Mouse (Mus musculus): ENCODE results near the gene Agxt. TPM values are rescaled to one million over a fixed set of nuclear protein-coding genes. Genes with fewer than 3 reads are reported as not detected.

Agxt gene
- not detected in 2 replicates for polyA plus RNA-seq (2014; fragmentation: Nextera tagmentation; extraction: Ambion mirVana)

GRCm38 (mm10) chr1:93135036-93135526 is at the start of gene Agxt:
Gene Agxt, plus strand, starts transcription at chr1:93135240.
- H3K27me3 ChIP-seq (replicated peaks; ENCODE audit: control insufficient read depth, insufficient read depth, low read length): no peaks in the 10 kb centered on the region
- no peaks in the 10 kb centered on the region for H3K36me3 ChIP-seq (ENCODE audit: control insufficient read depth, insufficient read depth, low read length)
- no peak within 1 kb of the TSS for H3K4me3 ChIP-seq (ENCODE audit: low read depth, low read length)
- DNase-seq (ENCODE audit: low spot score): no peak
- ATAC-seq (ENCODE audit: low read depth): no peak
- WGBS: 81% methylated on average over 12 of the region's 12 CpGs
- H3K9ac ChIP-seq (ENCODE audit: low read depth, low read length): no peak within 1 kb of the TSS
- no peak within 1 kb of the TSS for H3K4me2 ChIP-seq (ENCODE audit: low read depth, low read length)
- H3K27ac ChIP-seq (replicated peaks; ENCODE audit: low read depth, low read length): no peak within 1 kb of the TSS
- H3K9me3 ChIP-seq (ENCODE audit: control insufficient read depth, low read length): no peaks in the 10 kb centered on the region
- no peaks in the 10 kb centered on the region for H3K4me1 ChIP-seq (ENCODE audit: control insufficient read depth, insufficient read depth, low read length)

- DNase-seq (ENCODE audit: low spot score) (no peak), ATAC-seq (ENCODE audit: low read depth) (no peak)
- 87% methylated on average over 3 of the region's 3 CpGs for WGBS
- Histone ChIP-seq H3K36me3 (ENCODE audit: control insufficient read depth, insufficient read depth, low read length) (no peaks in the 10 kb centered on the region), H3K9ac (ENCODE audit: low read depth, low read length) (no peak overlapping the region), H3K4me2 (ENCODE audit: low read depth, low read length) (no peak overlapping the region), H3K4me3 (ENCODE audit: low read depth, low read length) (no peak overlapping the region), H3K27me3 (replicated peaks; ENCODE audit: control insufficient read depth, insufficient read depth, low read length) (no peaks in the 10 kb centered on the region), H3K9me3 (ENCODE audit: control insufficient read depth, low read length) (no peaks in the 10 kb centered on the region), H3K4me1 (ENCODE audit: control insufficient read depth, insufficient read depth, low read length) (no peaks in the 10 kb centered on the region), H3K27ac (replicated peaks; ENCODE audit: low read depth, low read length) (no peak overlapping the region)
These were observed 42.5 kb upstream of the Agxt start for GRCm38 (mm10) chr1:93092582-93092981.

DNA sequence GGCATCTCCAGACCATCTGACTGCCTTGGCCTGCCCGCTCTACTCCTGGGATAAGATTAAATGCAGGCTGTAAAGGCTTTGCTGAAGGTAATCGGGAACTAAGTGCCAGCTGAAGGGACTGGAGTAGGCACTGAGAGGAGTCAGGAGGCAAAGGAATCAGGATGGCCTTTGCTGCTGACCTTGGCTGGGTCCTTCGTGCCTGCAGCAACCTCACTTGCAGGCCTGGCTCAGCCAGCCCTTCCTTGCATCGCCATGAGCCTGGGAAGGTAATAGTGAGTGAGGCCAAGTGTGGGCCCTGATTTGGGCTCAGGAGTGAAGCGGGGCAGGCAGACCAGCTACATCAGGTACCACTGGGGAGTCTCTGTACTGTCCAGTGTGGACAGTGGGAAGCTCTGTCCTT is 36.1 kb upstream of the Agxt start:
- no peak overlapping the region for H3K4me2 ChIP-seq (ENCODE audit: low read depth, low read length)
- H3K36me3 ChIP-seq (ENCODE audit: control insufficient read depth, insufficient read depth, low read length): no peaks in the 10 kb centered on the region
- H3K9me3 ChIP-seq (ENCODE audit: control insufficient read depth, low read length): no peaks in the 10 kb centered on the region
- peaks cover 10% of the 10 kb centered on the region for H3K4me1 ChIP-seq (ENCODE audit: control insufficient read depth, insufficient read depth, low read length)
- no peak for DNase-seq (ENCODE audit: low spot score)
- H3K27ac ChIP-seq (replicated peaks; ENCODE audit: low read depth, low read length): no peak overlapping the region
- no peak for ATAC-seq (ENCODE audit: low read depth)
- WGBS: 81% methylated on average over 5 of the region's 5 CpGs
- H3K9ac ChIP-seq (ENCODE audit: low read depth, low read length): no peak overlapping the region
- H3K4me3 ChIP-seq (ENCODE audit: low read depth, low read length): no peak overlapping the region
- peaks cover 39% of the 10 kb centered on the region for H3K27me3 ChIP-seq (replicated peaks; ENCODE audit: control insufficient read depth, insufficient read depth, low read length)

GRCm38 (mm10) chr1:93100243-93100575 is 34.8 kb upstream of the Agxt start:
- Histone ChIP-seq H3K4me1 (ENCODE audit: control insufficient read depth, insufficient read depth, low read length) (peaks cover 10% of the 10 kb centered on the region), H3K4me3 (ENCODE audit: low read depth, low read length) (peak overlapping the region; percentile 48), H3K9me3 (ENCODE audit: control insufficient read depth, low read length) (no peaks in the 10 kb centered on the region), H3K27me3 (replicated peaks; ENCODE audit: control insufficient read depth, insufficient read depth, low read length) (peaks cover 39% of the 10 kb centered on the region), H3K9ac (ENCODE audit: low read depth, low read length) (peak overlapping the region; percentile 62), H3K27ac (replicated peaks; ENCODE audit: low read depth, low read length) (no peak overlapping the region), H3K4me2 (ENCODE audit: low read depth, low read length) (peak overlapping the region; percentile 82), H3K36me3 (ENCODE audit: control insufficient read depth, insufficient read depth, low read length) (no peaks in the 10 kb centered on the region)
- WGBS: 3% methylated on average over 18 of the region's 18 CpGs
- ATAC-seq (ENCODE audit: low read depth) (no peak), DNase-seq (ENCODE audit: low spot score) (no peak)

DNA sequence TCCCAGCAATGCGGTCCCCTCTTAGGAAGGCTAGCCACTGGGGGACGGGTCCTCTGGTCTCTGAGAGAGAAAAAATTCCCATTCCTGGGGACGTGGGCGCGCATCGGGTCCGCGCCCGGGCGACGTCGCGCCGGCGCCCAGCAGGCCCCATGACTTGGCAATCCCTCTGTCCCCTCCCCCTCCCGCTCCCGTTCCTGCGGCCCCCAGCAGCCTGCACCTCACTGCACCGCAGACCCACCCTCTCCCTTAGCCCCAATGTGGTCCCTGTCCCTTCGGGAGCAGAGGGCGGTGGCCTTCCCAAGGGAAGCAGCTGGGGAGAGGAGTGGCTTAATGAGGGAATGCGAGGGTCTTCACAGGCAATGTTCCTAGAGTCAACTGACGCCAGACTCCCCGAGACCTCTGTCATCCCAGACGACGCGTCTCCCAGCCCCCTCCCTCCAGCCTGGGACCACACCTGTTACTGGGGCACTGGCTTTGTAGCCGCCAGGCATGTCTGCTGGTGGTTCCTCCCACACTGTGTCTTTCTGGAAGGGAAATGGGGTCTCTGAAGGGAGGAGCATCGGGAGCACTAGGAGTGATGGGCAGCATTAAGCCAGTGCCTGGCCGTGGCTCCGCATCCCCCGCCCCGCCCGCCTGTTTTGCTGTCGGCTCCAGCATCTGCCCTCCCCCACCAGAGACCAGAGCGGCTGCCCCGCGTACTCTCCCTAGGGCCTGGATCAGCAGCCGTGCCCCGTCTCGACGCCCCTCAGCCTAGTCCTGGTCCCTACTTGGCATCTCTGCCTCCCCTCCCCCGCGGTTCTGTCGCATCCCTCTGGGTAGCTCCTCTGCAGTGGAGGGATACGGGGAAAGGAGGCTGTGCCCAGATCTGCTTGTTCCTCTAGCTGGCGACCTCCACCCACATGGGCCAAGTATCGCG is 34.2 kb upstream of the Agxt start:
- Histone ChIP-seq H3K9ac (ENCODE audit: low read depth, low read length) (peak overlapping the region; percentile 62), H3K9me3 (ENCODE audit: control insufficient read depth, low read length) (no peaks in the 10 kb centered on the region), H3K4me3 (ENCODE audit: low read depth, low read length) (peak overlapping the region; percentile 48), H3K4me1 (ENCODE audit: control insufficient read depth, insufficient read depth, low read length) (peaks cover 10% of the 10 kb centered on the region), H3K36me3 (ENCODE audit: control insufficient read depth, insufficient read depth, low read length) (no peaks in the 10 kb centered on the region), H3K4me2 (ENCODE audit: low read depth, low read length) (peak overlapping the region; percentile 82), H3K27ac (replicated peaks; ENCODE audit: low read depth, low read length) (no peak overlapping the region; the same call in 1 of the 2 replicates), H3K27me3 (replicated peaks; ENCODE audit: control insufficient read depth, insufficient read depth, low read length) (peaks cover 39% of the 10 kb centered on the region)
- DNase-seq (ENCODE audit: low spot score) (peak; percentile 53), ATAC-seq (ENCODE audit: low read depth) (peak; percentile 74)
- under 1% methylated on average over 40 of the region's 49 CpGs for WGBS

GRCm38 (mm10) chr1:93101571-93102061 is 33.4 kb upstream of the Agxt start, which contains the start of gene Kif1a:
Gene Kif1a, minus strand, starts transcription at chr1:93101951.
- WGBS: 0% methylated on average over 29 of the region's 39 CpGs
- Histone ChIP-seq H3K27me3 (replicated peaks; ENCODE audit: control insufficient read depth, insufficient read depth, low read length) (peaks cover 39% of the 10 kb centered on the region), H3K9ac (ENCODE audit: low read depth, low read length) (peak within 1 kb of the TSS; percentile 62), H3K27ac (replicated peaks; ENCODE audit: low read depth, low read length) (no peak within 1 kb of the TSS; the same call in 1 of the 2 replicates), H3K4me2 (ENCODE audit: low read depth, low read length) (peak within 1 kb of the TSS; percentile 82), H3K36me3 (ENCODE audit: control insufficient read depth, insufficient read depth, low read length) (no peaks in the 10 kb centered on the region), H3K9me3 (ENCODE audit: control insufficient read depth, low read length) (no peaks in the 10 kb centered on the region), H3K4me3 (ENCODE audit: low read depth, low read length) (peak within 1 kb of the TSS; percentile 48), H3K4me1 (ENCODE audit: control insufficient read depth, insufficient read depth, low read length) (peaks cover 10% of the 10 kb centered on the region)
- ATAC-seq (ENCODE audit: low read depth) (peak; percentile 89), DNase-seq (ENCODE audit: low spot score) (peak; percentile 78)

- Histone ChIP-seq H3K4me2 (ENCODE audit: low read depth, low read length) (no peak overlapping the region), H3K36me3 (ENCODE audit: control insufficient read depth, insufficient read depth, low read length) (no peaks in the 10 kb centered on the region), H3K27me3 (replicated peaks; ENCODE audit: control insufficient read depth, insufficient read depth, low read length) (peaks cover 39% of the 10 kb centered on the region), H3K27ac (replicated peaks; ENCODE audit: low read depth, low read length) (no peak overlapping the region), H3K4me3 (ENCODE audit: low read depth, low read length) (no peak overlapping the region), H3K9me3 (ENCODE audit: control insufficient read depth, low read length) (no peaks in the 10 kb centered on the region), H3K9ac (ENCODE audit: low read depth, low read length) (no peak overlapping the region), H3K4me1 (ENCODE audit: control insufficient read depth, insufficient read depth, low read length) (peaks cover 10% of the 10 kb centered on the region)
- ATAC-seq (ENCODE audit: low read depth): no peak
- DNase-seq (ENCODE audit: low spot score): no peak
- 67% methylated on average over 7 of the region's 7 CpGs for WGBS
These were observed 32.3 kb upstream of the Agxt start for GRCm38 (mm10) chr1:93102700-93103099.

GRCm38 (mm10) chr1:93114713-93115463 is 20.2 kb upstream of the Agxt start:
- Histone ChIP-seq H3K27ac (replicated peaks; ENCODE audit: low read depth, low read length) (no peak overlapping the region), H3K4me1 (ENCODE audit: control insufficient read depth, insufficient read depth, low read length) (0 out of 2 replicates have a peak, but pooled peaks cover 6% of the 10 kb centered on the region), H3K9me3 (ENCODE audit: control insufficient read depth, low read length) (0 out of 2 replicates have a peak, but pooled peaks cover 4% of the 10 kb centered on the region), H3K36me3 (ENCODE audit: control insufficient read depth, insufficient read depth, low read length) (no peaks in the 10 kb centered on the region), H3K4me2 (ENCODE audit: low read depth, low read length) (peak overlapping the region; percentile 63), H3K27me3 (replicated peaks; ENCODE audit: control insufficient read depth, insufficient read depth, low read length) (no peaks in the 10 kb centered on the region), H3K4me3 (ENCODE audit: low read depth, low read length) (peak overlapping the region; percentile 33), H3K9ac (ENCODE audit: low read depth, low read length) (peak overlapping the region; percentile 51)
- DNase-seq (ENCODE audit: low spot score): peak; percentile 97
- ATAC-seq (ENCODE audit: low read depth): peak; percentile 100
- WGBS: 25% methylated on average over 21 of the region's 21 CpGs

All from embryonic facial prominence, embryonic 14.5 days (tissue).